Mouse (Mus musculus) urinary bladder, postnatal 14 days (tissue): Measurements from ENCODE around the gene Btg1-ps2.
A peak's percentile ranks its signal among the peaks of the same experiment; 100 is the strongest.
"Not testable (repeated sequence)": the region's sequence is repeated elsewhere in the genome, so short reads cannot be mapped to it uniquely, and the experiment has no call there.

Experiments used
- DNase-seq: peaks from one replicate; pipeline ENCODE4 v3.0.0; 2021; ENCODE audit warnings: low spot score

Gene Btg1-ps2

GRCm38 (mm10) chrX:38043014-38043413 lies at the start of gene Btg1-ps2:
Gene Btg1-ps2 (minus strand): TSS chrX:38043114.
- DNase-seq = not testable (repeated sequence)

- DNase-seq = no peak
Observed at GRCm38 (mm10) chrX:38085041-38085440, 42.1 kb upstream of the Btg1-ps2 start, which contains the start of gene Rhox11. Gene Rhox11 (minus strand): TSS chrX:38085141.

GRCm38 (mm10) chrX:38084226-38084625 lies 41.3 kb upstream of the Btg1-ps2 start:
- peak; percentile 44 for DNase-seq

DNA sequence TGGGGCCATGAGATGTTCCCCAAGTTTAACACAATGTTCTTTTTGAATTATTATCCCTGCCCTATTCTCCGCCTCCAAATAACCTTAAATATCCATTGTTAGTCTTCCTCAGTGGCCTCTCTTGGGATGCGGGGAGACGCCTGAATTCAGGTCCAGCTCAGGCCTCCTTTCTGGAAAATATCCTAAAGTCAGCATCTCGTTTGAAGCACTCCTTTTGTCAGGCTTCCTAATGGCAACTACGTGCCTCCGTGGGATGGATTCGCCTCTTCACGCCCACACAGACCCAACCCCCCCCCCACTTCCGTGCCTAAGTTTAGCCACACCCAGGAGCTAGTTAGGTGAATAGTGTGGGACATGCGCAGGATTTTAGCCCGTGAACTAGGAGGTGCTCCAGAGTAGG lies 23.3 kb upstream of the Btg1-ps2 start, which contains the start of gene Rhox10:
Gene Rhox10 (plus strand): TSS at position 301 of the 400 bp plus-strand sequence.
- DNase-seq = no peak

- DNase-seq = peak; percentile 4
Observed at GRCm38 (mm10) chrX:38061544-38061943, 18.6 kb upstream of the Btg1-ps2 start.

GRCm38 (mm10) chrX:38039666-38040065 lies 3.2 kb downstream of the Btg1-ps2 start:
- DNase-seq = no peak

DNA sequence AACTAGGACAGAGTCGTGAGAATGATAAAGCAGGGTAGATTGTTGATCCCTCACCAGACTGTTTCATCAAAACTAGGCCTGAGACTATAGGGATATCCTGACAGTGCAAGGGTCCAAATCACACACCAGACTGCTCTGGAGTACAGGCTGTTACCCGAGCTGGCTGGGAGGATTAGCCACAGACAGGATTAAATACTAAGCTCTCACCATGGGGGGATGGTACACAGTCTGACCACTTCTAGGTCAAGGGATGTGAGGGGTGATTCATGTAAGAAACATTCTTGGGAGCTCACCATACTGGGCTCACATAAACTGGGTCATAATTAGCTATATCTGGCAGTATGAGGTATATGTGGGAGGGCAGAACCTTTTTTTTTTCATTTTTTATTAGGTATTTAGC lies 9.1 kb downstream of the Btg1-ps2 start:
- no peak for DNase-seq

DNA sequence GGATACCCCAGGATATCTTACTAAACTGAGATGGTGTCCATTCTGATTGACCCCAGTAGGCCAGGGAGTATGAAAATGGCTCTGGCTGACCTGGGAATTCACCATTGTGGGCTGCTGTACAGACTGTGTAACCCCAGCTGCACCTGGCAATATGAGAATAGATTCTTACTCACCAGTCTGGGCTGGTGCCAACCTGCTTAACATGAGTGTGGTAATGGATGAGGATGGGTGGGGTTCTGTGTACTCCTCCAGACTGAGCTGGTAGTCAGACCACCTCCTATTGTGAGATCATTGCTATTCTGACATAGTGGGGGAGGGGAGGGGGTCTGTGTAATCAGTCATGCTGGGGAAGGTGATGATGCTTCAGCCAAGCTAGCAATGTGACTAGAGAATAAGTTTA lies 24.3 kb downstream of the Btg1-ps2 start, which contains the start of gene Btg1-ps1:
Gene Btg1-ps1 (minus strand): TSS at position 219 of the 400 bp plus-strand sequence.
- DNase-seq = not testable (repeated sequence)

DNA sequence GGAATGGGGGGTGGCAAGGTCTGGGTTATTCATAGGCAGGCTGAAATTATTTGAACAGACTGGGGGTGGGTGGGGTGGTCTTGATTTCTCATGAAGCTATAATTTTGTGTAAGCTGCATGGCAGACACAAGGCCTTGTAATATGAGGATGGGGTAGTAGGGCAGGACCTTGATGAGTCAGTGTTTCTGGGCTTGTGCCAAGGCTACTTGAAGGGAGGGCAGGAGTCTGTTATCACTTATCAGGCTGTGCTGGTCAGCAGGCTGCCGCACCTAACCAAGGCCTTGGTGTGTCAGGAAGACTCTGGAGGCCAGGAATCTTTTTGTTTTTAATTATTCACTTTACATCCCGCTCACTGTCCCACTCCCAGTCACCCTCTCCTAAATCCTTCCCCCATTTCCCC lies 34.2 kb downstream of the Btg1-ps2 start:
- peak; percentile 5 for DNase-seq
